Mouse (Mus musculus): ENCODE results near the gene Sptb. TPM values are rescaled to one million over a fixed set of nuclear protein-coding genes. Genes with fewer than 3 reads are reported as not detected.
A peak's percentile ranks its signal among the peaks of the same experiment; 100 is the strongest.

Sptb gene
- polyA plus RNA-seq, 1 experiment from 2014 or later: 0.90 TPM

DNA sequence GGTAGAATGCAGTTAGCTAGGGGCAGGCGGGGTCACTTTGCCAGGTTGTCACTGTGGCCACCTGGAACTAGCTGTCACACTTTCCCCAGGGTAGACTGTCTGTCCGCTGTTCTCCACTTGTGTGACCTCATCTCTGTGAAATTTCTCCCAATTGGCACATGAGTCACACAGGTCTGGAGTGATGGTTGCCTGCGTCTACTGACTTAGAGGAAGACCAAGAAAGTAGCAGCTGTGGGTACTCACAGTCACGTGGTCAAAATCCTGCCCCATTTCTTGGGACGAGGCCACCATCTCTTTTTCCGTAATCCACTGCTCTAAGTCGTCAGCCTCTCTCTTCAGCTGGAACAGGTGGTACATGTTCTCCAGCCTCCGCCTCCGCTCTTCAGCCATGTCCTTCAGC, 106.6 kb downstream of the Sptb start:
- ATAC-seq (no peak), DNase-seq (ENCODE audit: low spot score) (no peak)
- WGBS: 90% methylated on average over 9 of the region's 9 CpGs
- Histone ChIP-seq H3K27ac (ENCODE audit: low read depth, low read length) (no peak overlapping the region), H3K36me3 (ENCODE audit: control insufficient read depth, insufficient read depth, low read length) (no peaks in the 10 kb centered on the region), H3K27me3 (replicated peaks; ENCODE audit: control insufficient read depth, insufficient read depth, low read length) (no peaks in the 10 kb centered on the region), H3K4me2 (ENCODE audit: low read length) (no peak overlapping the region), H3K9me3 (replicated peaks; ENCODE audit: control insufficient read depth, low read length) (no peaks in the 10 kb centered on the region), H3K4me3 (ENCODE audit: low read depth, low read length) (no peak overlapping the region), H3K4me1 (ENCODE audit: control insufficient read depth, insufficient read depth, low read length) (no peaks in the 10 kb centered on the region), H3K9ac (ENCODE audit: low read length) (no peak overlapping the region)

DNA sequence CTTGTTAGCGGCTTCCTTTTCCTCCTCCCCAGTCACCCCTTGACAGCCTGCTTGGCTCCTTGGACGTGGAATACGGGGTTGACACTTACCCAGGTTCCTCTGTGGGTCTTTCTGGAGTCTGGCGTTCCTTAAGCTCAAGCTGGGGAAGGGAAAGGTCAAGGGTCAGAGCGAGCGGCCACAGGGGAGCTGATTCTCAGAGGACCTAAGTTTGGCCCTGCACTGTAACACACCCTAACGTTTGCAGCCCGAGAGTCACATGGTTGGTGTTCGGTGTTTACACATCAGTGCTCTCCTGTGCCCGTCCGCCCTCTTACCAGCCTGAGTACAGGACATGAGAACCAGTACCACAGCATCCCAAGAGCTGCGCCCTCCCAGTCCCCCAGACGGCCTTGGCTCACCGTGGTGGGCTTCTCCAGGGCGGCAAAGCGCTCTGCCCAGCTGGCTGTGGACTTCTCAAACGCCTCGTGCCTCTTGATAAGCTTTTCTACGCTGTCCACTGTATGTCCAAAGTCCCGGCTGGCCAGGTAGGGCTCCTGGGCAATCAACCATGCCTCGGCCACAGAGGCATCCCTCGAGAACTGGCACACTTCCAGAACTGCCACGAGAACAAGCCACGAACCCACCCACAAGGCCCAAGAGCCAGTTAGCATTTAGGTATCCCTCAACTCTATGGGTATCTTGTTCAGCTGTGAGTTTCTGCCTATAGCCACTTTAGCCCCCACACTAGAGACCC, 112.0 kb downstream of the Sptb start:
- H3K9me3 ChIP-seq (replicated peaks; ENCODE audit: control insufficient read depth, low read length): no peaks in the 10 kb centered on the region
- H3K27ac ChIP-seq (ENCODE audit: low read depth, low read length): no peak overlapping the region
- peaks cover 9% of the 10 kb centered on the region; the same call in 1 of the 2 replicates for H3K4me1 ChIP-seq (ENCODE audit: control insufficient read depth, insufficient read depth, low read length)
- H3K4me3 ChIP-seq (ENCODE audit: low read depth, low read length): no peak overlapping the region
- H3K9ac ChIP-seq (ENCODE audit: low read length): no peak overlapping the region
- WGBS: 80% methylated on average over 24 of the region's 24 CpGs
- ATAC-seq (no peak), DNase-seq (ENCODE audit: low spot score) (no peak)
- H3K27me3 ChIP-seq (replicated peaks; ENCODE audit: control insufficient read depth, insufficient read depth, low read length): no peaks in the 10 kb centered on the region
- H3K36me3 ChIP-seq (ENCODE audit: control insufficient read depth, insufficient read depth, low read length): no peaks in the 10 kb centered on the region
- H3K4me2 ChIP-seq (ENCODE audit: low read length): no peak overlapping the region

DNA sequence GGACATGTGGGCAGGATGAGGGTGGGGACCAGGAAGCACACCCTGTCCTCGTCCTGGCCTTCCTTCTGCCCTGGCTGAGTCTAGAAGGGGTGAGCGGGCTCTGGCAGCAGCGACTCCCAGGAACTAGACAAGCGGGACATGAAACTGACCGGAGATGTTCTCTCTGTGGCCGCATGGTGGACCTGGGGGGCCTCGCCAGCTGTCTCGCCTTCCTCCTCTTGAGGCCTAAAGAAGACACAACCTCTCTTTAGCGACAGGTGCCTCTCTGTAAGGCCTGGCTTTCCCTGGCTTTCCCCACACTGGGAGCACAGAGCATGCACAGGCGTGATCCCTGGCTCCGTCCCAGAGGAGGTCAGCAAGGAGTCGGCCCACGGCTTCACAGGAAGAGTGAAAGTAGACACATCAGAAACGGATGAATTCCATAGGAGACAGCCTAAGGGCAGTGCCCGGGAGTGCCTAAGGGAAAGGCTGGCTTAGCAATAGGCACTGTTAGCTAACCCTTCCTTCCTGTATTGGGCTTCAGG, 112.7 kb downstream of the Sptb start:
- Histone ChIP-seq H3K27me3 (replicated peaks; ENCODE audit: control insufficient read depth, insufficient read depth, low read length) (no peaks in the 10 kb centered on the region), H3K4me3 (ENCODE audit: low read depth, low read length) (no peak overlapping the region)
- ATAC-seq: no peak

DNA sequence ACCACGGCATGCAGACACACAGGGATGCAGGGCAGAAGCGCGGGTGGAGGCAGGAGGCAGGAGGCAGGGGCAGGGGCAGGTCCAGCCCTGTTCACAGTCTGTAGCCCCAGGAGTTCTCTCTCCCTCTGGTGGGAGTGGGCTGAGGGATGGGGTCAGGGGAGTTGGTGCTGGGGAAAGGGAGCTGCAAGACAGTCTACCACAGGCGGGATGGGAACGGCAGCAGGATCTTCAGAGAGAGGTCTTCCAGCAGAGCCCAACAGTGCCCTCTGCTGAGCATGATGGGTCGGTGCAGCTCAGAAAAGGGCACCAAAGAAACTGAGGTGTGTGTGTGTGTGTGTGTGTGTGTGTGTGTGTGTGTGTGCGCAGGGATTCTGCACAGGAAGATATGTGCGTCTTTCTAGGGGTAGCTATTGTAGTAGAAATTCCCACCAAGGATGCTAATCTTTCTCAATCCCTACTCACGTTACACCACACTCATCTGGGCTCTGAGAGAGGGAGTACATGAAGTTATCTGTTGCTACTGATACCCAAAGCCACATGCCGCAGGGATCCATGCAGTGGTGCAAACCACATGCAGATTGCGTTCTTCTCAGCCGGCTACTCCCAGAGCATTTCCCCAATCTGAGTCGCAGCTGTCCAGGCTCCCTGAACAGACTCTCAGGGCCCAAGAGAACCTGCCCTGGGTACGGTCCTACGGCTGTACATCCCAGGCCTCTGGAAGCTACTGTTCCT, 113.9 kb downstream of the Sptb start:
- peak; percentile 53 for ATAC-seq
- H3K9me3 ChIP-seq (replicated peaks; ENCODE audit: control insufficient read depth, low read length): no peaks in the 10 kb centered on the region
- no peak overlapping the region for H3K4me3 ChIP-seq (ENCODE audit: low read depth, low read length)
- no peaks in the 10 kb centered on the region for H3K36me3 ChIP-seq (ENCODE audit: control insufficient read depth, insufficient read depth, low read length)
- no peaks in the 10 kb centered on the region for H3K27me3 ChIP-seq (replicated peaks; ENCODE audit: control insufficient read depth, insufficient read depth, low read length)
- DNase-seq (ENCODE audit: low spot score): peak; percentile 80
- peaks cover 9% of the 10 kb centered on the region; the same call in 1 of the 2 replicates for H3K4me1 ChIP-seq (ENCODE audit: control insufficient read depth, insufficient read depth, low read length)
- 55% methylated on average over 15 of the region's 15 CpGs for WGBS
- no peak overlapping the region for H3K27ac ChIP-seq (ENCODE audit: low read depth, low read length)
- H3K9ac ChIP-seq (ENCODE audit: low read length): no peak overlapping the region; the same call in 1 of the 2 replicates
- no peak overlapping the region for H3K4me2 ChIP-seq (ENCODE audit: low read length)

More for the DNA sequence above, 112.7 kb downstream of the Sptb start:
- WGBS: 82% methylated on average over 15 of the region's 15 CpGs
- Histone ChIP-seq H3K4me2 (ENCODE audit: low read length) (no peak overlapping the region), H3K4me1 (ENCODE audit: control insufficient read depth, insufficient read depth, low read length) (peaks cover 9% of the 10 kb centered on the region; the same call in 1 of the 2 replicates), H3K36me3 (ENCODE audit: control insufficient read depth, insufficient read depth, low read length) (no peaks in the 10 kb centered on the region), H3K9me3 (replicated peaks; ENCODE audit: control insufficient read depth, low read length) (no peaks in the 10 kb centered on the region), H3K27ac (ENCODE audit: low read depth, low read length) (no peak overlapping the region), H3K9ac (ENCODE audit: low read length) (no peak overlapping the region)
- no peak for DNase-seq (ENCODE audit: low spot score)

- H3K27me3 ChIP-seq (replicated peaks; ENCODE audit: control insufficient read depth, insufficient read depth, low read length): no peaks in the 10 kb centered on the region
- no peak for ATAC-seq
- no peaks in the 10 kb centered on the region for H3K36me3 ChIP-seq (ENCODE audit: control insufficient read depth, insufficient read depth, low read length)
- no peak overlapping the region; the same call in 1 of the 2 replicates for H3K9ac ChIP-seq (ENCODE audit: low read length)
- no peak overlapping the region for H3K4me2 ChIP-seq (ENCODE audit: low read length)
- no peak overlapping the region for H3K4me3 ChIP-seq (ENCODE audit: low read depth, low read length)
- DNase-seq (ENCODE audit: low spot score): no peak
- no peak overlapping the region for H3K27ac ChIP-seq (ENCODE audit: low read depth, low read length)
- peaks cover 9% of the 10 kb centered on the region; the same call in 1 of the 2 replicates for H3K4me1 ChIP-seq (ENCODE audit: control insufficient read depth, insufficient read depth, low read length)
- WGBS: 78% methylated on average over 2 of the region's 2 CpGs
- no peaks in the 10 kb centered on the region for H3K9me3 ChIP-seq (replicated peaks; ENCODE audit: control insufficient read depth, low read length)
Measured at GRCm38 (mm10) chr12:76595830-76596229, 114.5 kb downstream of the Sptb start.

GRCm38 (mm10) chr12:76594556-76594955, 115.8 kb downstream of the Sptb start:
- Histone ChIP-seq H3K4me1 (ENCODE audit: control insufficient read depth, insufficient read depth, low read length) (peaks cover 9% of the 10 kb centered on the region; the same call in 1 of the 2 replicates), H3K9me3 (replicated peaks; ENCODE audit: control insufficient read depth, low read length) (no peaks in the 10 kb centered on the region), H3K27me3 (replicated peaks; ENCODE audit: control insufficient read depth, insufficient read depth, low read length) (no peaks in the 10 kb centered on the region), H3K9ac (ENCODE audit: low read length) (no peak overlapping the region), H3K4me3 (ENCODE audit: low read depth, low read length) (no peak overlapping the region), H3K4me2 (ENCODE audit: low read length) (no peak overlapping the region), H3K36me3 (ENCODE audit: control insufficient read depth, insufficient read depth, low read length) (no peaks in the 10 kb centered on the region), H3K27ac (ENCODE audit: low read depth, low read length) (no peak overlapping the region)
- no peak for DNase-seq (ENCODE audit: low spot score)
- peak; percentile 10; the same call in 1 of the 2 replicates for ATAC-seq
- WGBS: 56% methylated on average over 3 of the region's 3 CpGs

DNA sequence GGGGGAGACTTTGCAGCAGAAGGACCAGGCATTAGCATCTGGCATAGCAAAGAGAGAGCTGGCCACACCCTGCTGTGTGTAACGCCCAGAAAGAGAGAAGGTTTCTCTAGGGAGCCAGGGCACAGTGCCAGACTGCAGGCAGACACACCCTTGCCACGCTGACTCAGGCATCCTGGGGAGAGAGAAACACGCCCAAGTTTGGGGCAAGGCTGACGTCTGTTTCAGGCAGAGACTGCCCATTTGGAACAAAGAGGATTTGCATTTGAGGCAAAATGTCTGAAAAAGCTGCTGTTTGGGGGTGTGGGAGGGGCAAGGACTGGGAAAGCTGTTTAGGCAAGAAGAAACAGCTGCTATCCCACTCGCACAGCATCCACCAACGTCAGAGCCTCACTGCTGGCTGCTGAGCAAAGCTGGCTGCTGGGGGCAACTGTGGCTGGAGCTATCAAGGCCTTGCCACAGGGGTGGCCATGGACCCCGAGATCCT, 116.5 kb downstream of the Sptb start:
- H3K4me2 ChIP-seq (ENCODE audit: low read length): no peak overlapping the region
- peak; percentile 38 for ATAC-seq
- WGBS: 5% methylated on average over 7 of the region's 7 CpGs
- peaks cover 9% of the 10 kb centered on the region; the same call in 1 of the 2 replicates for H3K4me1 ChIP-seq (ENCODE audit: control insufficient read depth, insufficient read depth, low read length)
- H3K27me3 ChIP-seq (replicated peaks; ENCODE audit: control insufficient read depth, insufficient read depth, low read length): no peaks in the 10 kb centered on the region
- peak; percentile 67 for DNase-seq (ENCODE audit: low spot score)
- H3K4me3 ChIP-seq (ENCODE audit: low read depth, low read length): no peak overlapping the region
- no peaks in the 10 kb centered on the region for H3K9me3 ChIP-seq (replicated peaks; ENCODE audit: control insufficient read depth, low read length)
- no peak overlapping the region for H3K9ac ChIP-seq (ENCODE audit: low read length)
- H3K36me3 ChIP-seq (ENCODE audit: control insufficient read depth, insufficient read depth, low read length): no peaks in the 10 kb centered on the region
- no peak overlapping the region for H3K27ac ChIP-seq (ENCODE audit: low read depth, low read length)

DNA sequence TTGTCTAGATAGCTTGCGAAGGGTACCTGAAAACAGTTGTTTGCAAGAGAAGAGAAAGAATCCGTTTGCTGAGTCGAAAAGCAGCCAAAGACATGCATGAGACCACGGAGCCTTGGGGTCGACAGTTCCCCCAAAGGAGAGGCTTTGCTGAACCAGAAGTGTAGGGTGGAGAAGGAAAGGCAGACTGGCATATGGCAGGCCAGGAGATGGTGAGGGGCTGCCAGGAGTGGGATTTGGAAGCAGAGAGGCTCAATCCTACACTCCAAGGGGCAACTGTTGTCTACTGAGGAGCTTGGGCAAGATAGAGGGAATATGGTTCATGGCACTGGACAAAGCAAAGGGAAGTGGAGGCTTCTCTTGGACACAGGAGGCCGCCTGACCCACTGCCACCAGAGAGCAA, 117.1 kb downstream of the Sptb start:
- H3K4me2 ChIP-seq (ENCODE audit: low read length): no peak overlapping the region
- H3K4me3 ChIP-seq (ENCODE audit: low read depth, low read length): no peak overlapping the region
- no peak for ATAC-seq
- no peak overlapping the region for H3K27ac ChIP-seq (ENCODE audit: low read depth, low read length)
- no peaks in the 10 kb centered on the region for H3K36me3 ChIP-seq (ENCODE audit: control insufficient read depth, insufficient read depth, low read length)
- no peak overlapping the region for H3K9ac ChIP-seq (ENCODE audit: low read length)
- H3K4me1 ChIP-seq (ENCODE audit: control insufficient read depth, insufficient read depth, low read length): peaks cover 9% of the 10 kb centered on the region; the same call in 1 of the 2 replicates
- 81% methylated on average over 6 of the region's 6 CpGs for WGBS
- H3K27me3 ChIP-seq (replicated peaks; ENCODE audit: control insufficient read depth, insufficient read depth, low read length): no peaks in the 10 kb centered on the region
- H3K9me3 ChIP-seq (replicated peaks; ENCODE audit: control insufficient read depth, low read length): no peaks in the 10 kb centered on the region
- no peak for DNase-seq (ENCODE audit: low spot score)

All from forebrain, embryonic 14.5 days (tissue).